ENCODE assay signal across 18 mouse cellular contexts in the genomic region with DNA sequence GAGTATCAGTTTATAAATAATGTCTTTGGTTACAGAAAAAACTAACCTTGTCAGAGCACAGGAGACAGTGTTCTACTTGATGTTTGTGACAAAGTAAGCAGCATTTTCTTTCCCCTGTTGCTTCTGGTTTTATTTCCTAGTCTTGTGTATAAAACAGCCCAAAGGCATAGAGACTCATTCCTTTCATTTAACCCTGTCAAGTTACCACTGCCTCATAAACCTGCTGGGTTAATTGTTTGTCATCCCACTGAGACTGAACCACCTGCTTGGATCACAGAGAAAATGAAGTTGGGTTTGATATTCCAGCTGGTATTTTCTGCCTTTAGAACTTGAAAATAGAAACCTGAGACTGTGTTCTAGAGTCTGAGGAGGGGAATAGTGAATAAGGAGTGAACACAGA.
"Had no signal": no experiment of that assay in that cellular context is flagged by ENCODE, and none has a peak within 500 bp of the region (broad histone marks: within the 10 kb centered on the region; RNA-seq: fewer than 3 reads in every experiment).

No protein-coding gene starts in this region.

- H3K4me3 ChIP-seq: midbrain, embryonic 10.5 days; midbrain, embryonic 13.5 days; myocyte; neural tube, embryonic 13.5 days; neural tube, embryonic 15.5 days had no signal

- H3K9ac ChIP-seq: lung, embryonic 14.5 days; midbrain, embryonic 13.5 days; neural tube, embryonic 13.5 days; neural tube, embryonic 15.5 days had no signal

- ATAC-seq: midbrain, embryonic 13.5 days; midbrain, embryonic 16.5 days had no signal

- H3K27me3 ChIP-seq: midbrain, embryonic 13.5 days; neural tube, embryonic 13.5 days; neural tube, embryonic 15.5 days had no signal

- H3K36me3 ChIP-seq: midbrain, embryonic 10.5 days; midbrain, embryonic 13.5 days; neural tube, embryonic 13.5 days; neural tube, embryonic 15.5 days had no signal

- DNase-seq: lung, adult 18-20 months; lung, embryonic 14.5 days; lung, postnatal 10 days; lung, postnatal 4 days; retina, postnatal 1 day; right cerebral cortex, adult 18-20 months; right cerebral cortex, postnatal 25 days; right cerebral cortex, postnatal 4 days; spleen, adult 18-20 months; thymus, adult 18-20 months; thymus, postnatal 14 days; thymus, postnatal 36 days had no signal

- H3K9me3 ChIP-seq: midbrain, embryonic 10.5 days; midbrain, embryonic 13.5 days; neural tube, embryonic 13.5 days; neural tube, embryonic 15.5 days had no signal

- H3K4me2 ChIP-seq: lung, embryonic 14.5 days; midbrain, embryonic 13.5 days; neural tube, embryonic 13.5 days; neural tube, embryonic 15.5 days had no signal

- H3K27ac ChIP-seq: midbrain, embryonic 10.5 days; midbrain, embryonic 13.5 days; neural tube, embryonic 13.5 days; neural tube, embryonic 15.5 days had no signal

- H3K4me1 ChIP-seq: midbrain, embryonic 10.5 days; midbrain, embryonic 13.5 days had no signal
